Mouse (Mus musculus): ENCODE measurements around the gene Aif1.

- TF ChIP-seq MYOD1 (IDR thresholded peaks at IDR 0.05; ENCODE audit: control insufficient read depth, insufficient read length, low read depth) (no peak), MYOG (IDR thresholded peaks at IDR 0.05; ENCODE audit: control insufficient read depth, extremely low read depth, insufficient read length) (no peak), CTCF (IDR thresholded peaks at IDR 0.05; ENCODE audit: control insufficient read depth, insufficient read depth, insufficient read length) (no peak), MAX (IDR thresholded peaks at IDR 0.05) (no peak), CEBPB (IDR thresholded peaks at IDR 0.05; ENCODE audit: low read depth) (no peak), USF1 (IDR thresholded peaks at IDR 0.05; ENCODE audit: low read depth) (no peak)
These were observed 19.2 kb downstream of the Aif1 start for GRCm38 (mm10) chr17:35156461-35157200.

Data from C2C12 (cell line).